Mouse (Mus musculus): ENCODE data around the gene Ndufaf1. TPM values are rescaled to one million over a fixed set of nuclear protein-coding genes. Genes with fewer than 3 reads are reported as not detected.

Gene Ndufaf1
- 10 to 100 TPM; 19.4 to 21.6 TPM for total RNA-seq (2023)

GRCm38 (mm10) chr2:119662220-119663182 lies at the start of gene Ndufaf1:
Gene Ndufaf1 (minus strand): TSS chr2:119662827.

DNA sequence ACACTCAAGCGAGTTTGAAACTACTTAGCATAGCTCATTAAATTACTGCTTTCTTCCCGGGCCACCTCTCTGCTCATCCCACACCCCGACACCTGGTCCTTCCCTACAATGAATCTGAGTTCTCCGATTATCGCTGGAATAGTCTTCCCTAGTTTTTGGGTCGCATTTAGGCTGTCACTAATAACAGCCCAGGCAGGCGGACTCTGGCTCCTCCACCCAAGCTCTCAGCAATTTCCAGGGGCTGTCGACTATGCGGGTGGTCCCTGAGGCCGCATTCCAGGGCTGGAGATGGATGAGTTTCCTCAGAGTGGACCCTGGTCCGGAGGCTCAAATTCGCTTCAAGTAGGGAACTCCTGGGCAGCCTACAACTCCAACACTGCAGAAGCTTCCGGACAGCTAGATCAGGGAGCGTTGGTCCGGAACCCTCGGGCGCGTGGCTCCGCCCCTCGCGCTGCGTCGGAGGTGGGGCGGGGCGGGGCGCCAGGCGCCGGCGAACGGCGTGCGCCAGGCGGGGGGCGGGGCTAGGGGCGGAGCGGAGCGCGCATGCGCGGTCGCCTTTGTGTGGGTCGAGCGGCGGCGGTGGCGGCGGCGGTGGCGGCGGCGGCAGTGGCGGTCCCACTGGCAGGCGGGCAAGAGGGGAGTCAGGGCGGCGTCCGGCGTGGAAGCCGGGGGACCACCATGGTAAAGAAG lies 12.0 kb upstream of the Ndufaf1 start, which contains the start of gene Rtf1:
Rtf1 (plus strand) TSS at position 544 of the 690 bp plus-strand sequence.

DNA sequence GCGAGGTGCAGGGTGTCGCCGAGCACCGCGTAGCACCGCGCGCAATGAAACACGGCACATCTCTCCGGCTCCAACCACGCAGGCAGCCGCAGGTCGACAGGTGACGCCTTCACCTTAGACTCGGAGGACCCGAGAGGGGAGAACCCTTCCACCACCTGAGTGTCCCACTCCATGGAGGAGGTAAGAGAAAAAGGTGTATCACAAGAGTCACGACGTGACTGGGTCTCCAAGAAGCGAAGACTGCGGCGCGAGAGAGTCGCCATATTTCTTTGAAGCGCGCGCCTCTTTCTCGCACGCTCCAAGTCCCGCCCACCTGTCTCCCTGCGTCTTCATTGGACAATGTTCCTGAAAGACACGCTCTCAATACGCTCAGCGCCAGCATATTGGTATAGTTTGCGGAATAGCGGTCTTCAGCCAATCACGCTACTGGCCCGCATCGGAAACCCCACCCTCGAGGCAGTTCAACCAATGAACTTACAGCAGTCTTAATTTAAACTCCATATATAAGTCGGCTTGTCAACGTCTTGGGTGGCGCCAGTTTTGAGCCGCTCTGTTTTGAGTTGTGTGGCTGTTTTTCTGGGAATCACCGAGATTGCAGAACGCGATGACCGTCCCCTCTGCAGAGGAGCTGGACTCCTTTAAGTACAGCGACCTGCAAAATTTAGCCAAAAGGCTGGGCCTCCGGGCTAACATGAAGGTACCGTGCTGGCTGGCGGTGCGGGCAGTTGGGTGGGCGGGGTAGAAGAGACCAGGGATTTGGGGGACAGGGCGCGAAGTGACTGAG lies 44.2 kb downstream of the Ndufaf1 start, which contains the start of the genes Nusap1 and Oip5:
Nusap1 (plus strand) TSS at position 100 of the 784 bp plus-strand sequence.
Oip5 (minus strand) TSS at position 271 of the 784 bp plus-strand sequence.

Other genes with a start within 250 kb of the Ndufaf1 start
- 10 to 100 TPM; 47.3 to 48.9 TPM for gene Ino80, start 185.1 kb downstream of the Ndufaf1 start, total RNA-seq (2023)
- not detected for gene Exd1, start 115.2 kb downstream of the Ndufaf1 start, total RNA-seq (2023)
- gene Chp1, start 115.1 kb downstream of the Ndufaf1 start, total RNA-seq (2023): 10 to 100 TPM; 69.4 to 75.0 TPM
- gene Nusap1, start 44.5 kb downstream of the Ndufaf1 start, total RNA-seq (2023): 1 to 10 TPM; 1.8 to 3.8 TPM
- gene Oip5, start 44.4 kb downstream of the Ndufaf1 start, total RNA-seq (2023): 1 to 10 TPM; 1.1 to 2.0 TPM
- 10 to 100 TPM; 46.5 to 54.3 TPM for gene Rtf1, start 12.2 kb upstream of the Ndufaf1 start, total RNA-seq (2023)
- gene Itpka, start 79.5 kb upstream of the Ndufaf1 start, total RNA-seq (2023): under 1 TPM; 0.38 to 0.71 TPM
- gene Ltk, start 97.6 kb upstream of the Ndufaf1 start, total RNA-seq (2023): 10 to 100 TPM; 21.7 to 24.8 TPM
- gene Rpap1, start 124.7 kb upstream of the Ndufaf1 start, total RNA-seq (2023): 10 to 100 TPM; 32.2 to 34.8 TPM
- not detected for gene Tyro3, start 134.9 kb upstream of the Ndufaf1 start, total RNA-seq (2023)
- gene Mga, start 234.4 kb upstream of the Ndufaf1 start, total RNA-seq (2023): 100 to 1,000 TPM; 132 to 136 TPM